Mouse (Mus musculus) midbrain, embryonic 15.5 days (tissue): ENCODE results near the gene Ppp4r4. TPM values are rescaled to one million over a fixed set of nuclear protein-coding genes. Genes with fewer than 3 reads are reported as not detected.

Experiments used
- ATAC-seq: fragments of 200-750 bp; cut with Nextera tagmentation; replicated peaks from 2 replicates; pipeline ENCODE4 v1.8.0; 2017; ENCODE audit warnings: moderate TSS enrichment
- H3K27ac ChIP-seq: fragments of 300-500 bp; sonication (generic); 2 replicates; pipeline ENCODE4 v1.5.1; 2015; ENCODE audit warnings: mild to moderate bottlenecking, inconsistent platforms
- H3K27me3 ChIP-seq: fragments of 300-500 bp; sonication (generic); replicated peaks from 2 replicates; pipeline ENCODE4 v1.6.1; 2015; ENCODE audit warnings: inconsistent platforms
- H3K36me3 ChIP-seq: fragments of 300-500 bp; sonication (generic); replicated peaks from 2 replicates; pipeline ENCODE4 v1.6.1; 2015; ENCODE audit warnings: inconsistent platforms
- H3K4me1 ChIP-seq: fragments of 300-500 bp; sonication (generic); 2 replicates; pipeline ENCODE4 v1.6.1; 2015; ENCODE audit warnings: inconsistent platforms
- H3K4me2 ChIP-seq: fragments of 300-500 bp; sonication (generic); 2 replicates; pipeline ENCODE4 v1.6.1; 2015; ENCODE audit warnings: inconsistent platforms, mild to moderate bottlenecking, moderate library complexity
- H3K4me3 ChIP-seq: fragments of 300-500 bp; sonication (generic); 2 replicates; pipeline ENCODE4 v1.5.1; 2015; ENCODE audit warnings: mild to moderate bottlenecking, inconsistent platforms
- H3K9ac ChIP-seq: fragments of 300-500 bp; sonication (generic); 2 replicates; pipeline ENCODE4 v1.6.1; 2015; ENCODE audit warnings: mild to moderate bottlenecking, inconsistent platforms
- H3K9me3 ChIP-seq: fragments of 300-500 bp; sonication (generic); 2 replicates; pipeline ENCODE4 v1.6.1; 2016; ENCODE audit warnings: inconsistent platforms
- WGBS: fragments of 180-500 bp; shearing (Covaris S2); methylation state at CpG from one replicate; pipeline ENCODE4 v1.1.7; 2015; ENCODE audit warnings: mixed read lengths; 5-methylcytosine and 5-hydroxymethylcytosine counted together
- polyA plus RNA-seq: library from polyadenylated mRNA; unstranded; fragments of >200 nt; fragmentation: Nextera tagmentation; extraction: Ambion mirVana; gene quantifications from 2 replicates; pipeline ENCODE4 v1.2.1, GENCODE M21; 2015

Gene Ppp4r4
- polyA plus RNA-seq, 1 experiment from 2014 or later: 2.7 TPM

DNA sequence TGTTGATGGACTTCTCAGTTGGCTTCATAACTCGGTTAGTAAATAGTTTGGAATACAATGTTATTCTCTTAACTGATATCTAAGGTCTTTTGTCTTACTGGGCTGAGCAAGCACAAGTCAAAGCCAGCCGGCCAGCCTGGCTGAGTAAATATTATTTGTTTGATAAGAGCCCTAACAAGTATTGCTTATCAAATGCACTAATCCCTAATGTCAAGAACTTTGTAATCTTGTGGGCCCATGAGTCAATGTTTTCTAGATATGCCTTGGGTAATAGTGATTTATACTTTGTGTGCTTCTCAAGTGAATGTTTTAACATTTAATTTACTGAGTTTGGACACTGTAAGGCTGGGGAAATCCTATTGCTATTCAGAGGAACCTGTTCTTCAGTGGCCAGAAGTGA lies 66.3 kb downstream of the Ppp4r4 start:
- no peaks in the 10 kb centered on the region for H3K36me3 ChIP-seq
- ATAC-seq: no peak
- no peak overlapping the region for H3K4me3 ChIP-seq
- H3K4me2 ChIP-seq: no peak overlapping the region
- no peaks in the 10 kb centered on the region for H3K27me3 ChIP-seq
- 77% methylated on average over 2 of the region's 2 CpGs for WGBS
- H3K9me3 ChIP-seq: no peaks in the 10 kb centered on the region
- no peak overlapping the region for H3K27ac ChIP-seq
- H3K9ac ChIP-seq: no peak overlapping the region
- H3K4me1 ChIP-seq: no peaks in the 10 kb centered on the region

DNA sequence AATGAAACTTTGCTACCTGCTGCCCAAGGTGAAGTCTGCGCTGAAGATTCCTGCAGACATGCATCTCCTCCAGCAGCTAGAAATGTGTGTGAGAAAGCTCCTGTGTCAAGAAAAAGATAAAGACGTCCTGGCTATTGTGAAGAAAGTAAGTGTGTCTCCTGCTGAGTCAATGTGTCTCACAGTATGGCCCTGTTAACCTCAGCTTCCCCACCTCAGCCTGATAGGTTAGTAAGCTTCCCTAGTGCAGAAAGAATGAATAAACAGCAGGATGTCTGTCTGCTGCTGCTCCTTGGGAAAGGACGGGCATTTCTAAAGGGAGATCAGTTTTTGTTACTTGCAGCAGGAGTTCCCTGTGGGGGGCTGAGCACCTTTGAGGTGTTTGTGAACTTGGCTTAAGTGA lies 68.3 kb downstream of the Ppp4r4 start:
- no peak for ATAC-seq
- Histone ChIP-seq H3K27me3 (no peaks in the 10 kb centered on the region), H3K4me3 (no peak overlapping the region), H3K9me3 (no peaks in the 10 kb centered on the region), H3K27ac (no peak overlapping the region), H3K4me1 (no peaks in the 10 kb centered on the region), H3K36me3 (no peaks in the 10 kb centered on the region), H3K4me2 (no peak overlapping the region), H3K9ac (no peak overlapping the region)
- 17% methylated on average over 3 of the region's 3 CpGs for WGBS

DNA sequence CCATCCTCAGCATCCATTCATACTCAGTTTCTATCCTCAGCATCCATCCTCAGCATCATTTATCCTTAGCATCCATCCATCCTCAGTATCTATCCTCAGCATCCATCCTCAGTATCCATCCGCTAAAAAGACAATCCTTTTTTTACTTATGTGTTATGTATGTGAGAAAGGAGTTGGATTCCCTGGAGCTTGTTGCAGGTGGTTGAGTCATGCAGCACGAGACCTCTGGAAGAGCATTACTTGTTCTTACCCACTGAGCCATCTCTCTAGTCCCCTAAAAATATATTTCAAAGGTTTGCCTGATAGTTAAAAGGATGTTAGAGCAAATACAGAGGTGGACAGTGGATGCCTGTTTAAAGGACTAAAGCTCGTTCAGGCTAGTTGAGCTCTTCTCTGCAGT lies 69.8 kb downstream of the Ppp4r4 start:
- WGBS: 83% methylated on average over 3 of the region's 3 CpGs
- H3K4me1 ChIP-seq: no peaks in the 10 kb centered on the region
- no peaks in the 10 kb centered on the region for H3K27me3 ChIP-seq
- H3K27ac ChIP-seq: no peak overlapping the region
- no peak overlapping the region for H3K4me3 ChIP-seq
- H3K9me3 ChIP-seq: no peaks in the 10 kb centered on the region
- no peak for ATAC-seq
- no peak overlapping the region for H3K9ac ChIP-seq
- no peak overlapping the region for H3K4me2 ChIP-seq
- no peaks in the 10 kb centered on the region for H3K36me3 ChIP-seq

DNA sequence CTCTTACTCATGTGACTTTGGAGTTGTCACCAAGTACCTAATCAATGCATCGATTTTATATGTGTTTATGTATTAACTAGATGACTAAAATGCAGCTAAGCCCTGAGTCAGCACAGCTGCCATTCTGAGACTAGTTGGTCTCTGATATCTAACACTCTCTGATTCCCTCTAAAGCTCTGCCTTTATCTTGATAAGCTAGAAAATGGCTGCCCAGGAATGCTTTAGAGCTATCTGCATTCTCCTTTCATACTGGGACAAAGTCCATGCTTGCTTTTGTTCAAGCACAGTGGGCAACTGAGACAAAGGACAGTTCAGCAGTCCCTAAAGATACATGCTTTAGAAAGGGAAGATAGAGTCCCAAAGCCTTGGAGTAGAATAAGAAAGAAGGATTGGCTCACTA lies 83.1 kb downstream of the Ppp4r4 start:
- 79% methylated on average over 1 of the region's 1 CpGs for WGBS
- ATAC-seq: no peak
- Histone ChIP-seq H3K4me3 (no peak overlapping the region), H3K36me3 (no peaks in the 10 kb centered on the region), H3K9me3 (no peaks in the 10 kb centered on the region), H3K4me2 (no peak overlapping the region), H3K27ac (no peak overlapping the region), H3K9ac (no peak overlapping the region), H3K4me1 (no peaks in the 10 kb centered on the region), H3K27me3 (no peaks in the 10 kb centered on the region)

DNA sequence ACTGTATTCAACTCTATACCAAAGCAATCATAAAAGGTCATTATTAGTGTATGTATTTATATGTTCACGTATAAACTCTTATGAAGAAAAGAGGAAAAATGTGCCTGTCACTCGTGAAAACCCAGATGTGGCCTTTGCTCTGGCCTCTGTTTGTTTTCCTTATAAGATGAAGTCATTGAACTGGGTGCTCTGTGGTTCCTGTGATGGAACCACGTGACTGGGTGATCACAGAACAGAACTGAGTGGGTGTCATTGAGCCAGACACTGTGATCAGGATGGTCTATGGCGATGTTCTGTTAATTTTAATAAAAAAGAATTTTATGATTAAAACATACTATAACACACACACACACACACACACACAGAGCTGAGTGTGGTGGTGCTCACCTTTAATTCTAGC lies 83.7 kb downstream of the Ppp4r4 start:
- Histone ChIP-seq H3K9me3 (no peaks in the 10 kb centered on the region), H3K9ac (no peak overlapping the region), H3K27ac (no peak overlapping the region), H3K36me3 (no peaks in the 10 kb centered on the region), H3K4me2 (no peak overlapping the region), H3K4me3 (no peak overlapping the region), H3K27me3 (no peaks in the 10 kb centered on the region), H3K4me1 (no peaks in the 10 kb centered on the region)
- 85% methylated on average over 4 of the region's 4 CpGs for WGBS
- no peak for ATAC-seq

DNA sequence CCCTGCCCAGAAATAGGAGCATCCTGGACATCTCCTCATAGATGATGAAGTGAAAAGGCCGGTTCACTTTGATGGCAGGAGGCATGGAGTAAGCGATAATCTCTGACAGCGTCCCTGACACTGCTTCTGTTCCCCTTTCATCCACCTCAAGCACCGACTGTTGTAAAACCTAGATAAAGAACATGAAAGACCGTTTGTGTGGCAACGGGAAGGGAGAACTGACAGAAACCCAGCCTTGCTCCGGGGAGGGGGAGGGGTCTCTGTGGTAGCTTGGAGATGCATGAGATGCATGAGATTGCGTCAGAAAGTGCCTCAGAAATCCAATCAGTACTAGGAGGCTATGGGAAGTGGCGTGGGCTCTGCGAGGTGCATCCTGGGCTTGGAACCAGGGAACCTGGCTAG lies 84.8 kb downstream of the Ppp4r4 start:
- Histone ChIP-seq H3K27me3 (no peaks in the 10 kb centered on the region), H3K9ac (no peak overlapping the region), H3K4me1 (no peaks in the 10 kb centered on the region), H3K9me3 (no peaks in the 10 kb centered on the region), H3K4me3 (no peak overlapping the region), H3K36me3 (no peaks in the 10 kb centered on the region), H3K27ac (no peak overlapping the region), H3K4me2 (no peak overlapping the region)
- ATAC-seq: no peak
- WGBS: 90% methylated on average over 10 of the region's 10 CpGs

DNA sequence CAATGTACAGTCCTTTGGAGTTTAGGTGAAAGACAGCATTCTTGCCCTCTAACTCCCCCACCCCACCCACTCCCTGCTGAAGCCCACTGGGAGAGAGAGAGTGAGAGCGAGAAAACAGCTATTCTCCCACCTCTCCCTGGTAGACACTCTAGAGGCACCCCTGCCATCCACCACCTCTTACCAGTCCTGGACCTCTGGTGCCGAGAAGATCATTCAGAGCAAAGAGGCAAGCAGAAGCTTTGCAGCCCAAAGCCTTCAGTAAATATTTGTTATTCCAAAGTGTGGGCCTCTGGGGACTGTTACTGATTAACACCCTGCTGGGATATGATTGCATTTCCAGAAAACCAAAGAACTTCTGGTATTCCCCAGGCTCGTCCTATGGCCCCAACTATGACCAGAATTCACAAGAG lies 99.1 kb downstream of the Ppp4r4 start, which contains the start of gene Serpina10:
Serpina10 (minus strand) TSS at position 242 of the 410 bp plus-strand sequence.
- Histone ChIP-seq H3K9me3 (no peaks in the 10 kb centered on the region), H3K27me3 (no peaks in the 10 kb centered on the region), H3K4me1 (no peaks in the 10 kb centered on the region), H3K4me3 (no peak within 1 kb of the TSS), H3K9ac (no peak within 1 kb of the TSS), H3K36me3 (no peaks in the 10 kb centered on the region), H3K27ac (no peak within 1 kb of the TSS), H3K4me2 (no peak within 1 kb of the TSS)
- no peak for ATAC-seq
- WGBS: 81% methylated on average over 3 of the region's 3 CpGs

DNA sequence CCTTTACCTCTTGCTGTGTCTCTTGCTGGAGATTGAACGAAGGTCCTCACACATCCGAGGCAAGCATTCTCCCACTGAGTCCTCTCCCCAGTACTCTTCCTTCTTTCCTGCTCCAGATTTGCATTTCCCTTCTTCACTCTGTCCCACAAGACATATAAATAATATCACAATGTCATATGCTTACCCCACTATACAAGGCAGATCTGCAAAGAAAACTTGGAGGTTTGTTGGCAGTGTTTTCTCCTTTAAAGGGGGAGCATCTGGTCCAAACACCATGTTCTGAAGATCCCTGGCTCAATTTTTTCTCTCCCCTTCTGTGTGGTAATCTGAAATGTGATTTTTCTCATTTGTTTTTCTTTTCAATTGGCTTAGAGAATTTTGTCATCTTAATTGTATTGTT lies 102.3 kb downstream of the Ppp4r4 start:
- no peak for ATAC-seq
- Histone ChIP-seq H3K27me3 (no peaks in the 10 kb centered on the region), H3K4me1 (no peaks in the 10 kb centered on the region), H3K4me3 (no peak overlapping the region), H3K27ac (no peak overlapping the region), H3K9me3 (no peaks in the 10 kb centered on the region), H3K9ac (no peak overlapping the region), H3K36me3 (no peaks in the 10 kb centered on the region), H3K4me2 (no peak overlapping the region)
- 75% methylated on average over 2 of the region's 2 CpGs for WGBS

DNA sequence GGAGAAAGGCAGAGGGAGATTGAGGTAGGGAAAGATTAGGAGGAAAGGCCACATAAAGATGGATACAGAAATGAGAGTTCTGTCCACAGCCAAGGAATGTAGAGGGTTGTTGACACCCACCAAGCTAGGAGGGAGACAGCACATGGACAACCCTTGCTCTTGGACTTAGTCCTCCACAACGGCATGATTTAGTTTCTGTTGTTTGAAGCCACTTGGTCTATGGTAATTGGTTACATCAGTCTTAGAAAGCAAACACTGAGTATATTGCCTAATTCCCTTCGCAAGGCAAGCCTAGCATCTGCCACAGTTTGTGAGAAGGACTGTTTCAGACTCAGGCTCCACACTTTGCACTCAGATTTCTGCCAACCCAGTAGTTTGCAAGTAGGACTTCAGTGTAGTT lies 103.8 kb downstream of the Ppp4r4 start:
- H3K4me2 ChIP-seq: no peak overlapping the region
- no peak for ATAC-seq
- H3K27me3 ChIP-seq: no peaks in the 10 kb centered on the region
- no peak overlapping the region for H3K4me3 ChIP-seq
- H3K4me1 ChIP-seq: no peaks in the 10 kb centered on the region
- H3K36me3 ChIP-seq: no peaks in the 10 kb centered on the region
- H3K9me3 ChIP-seq: no peaks in the 10 kb centered on the region
- H3K9ac ChIP-seq: no peak overlapping the region
- 93% methylated on average over 2 of the region's 2 CpGs for WGBS
- H3K27ac ChIP-seq: no peak overlapping the region

DNA sequence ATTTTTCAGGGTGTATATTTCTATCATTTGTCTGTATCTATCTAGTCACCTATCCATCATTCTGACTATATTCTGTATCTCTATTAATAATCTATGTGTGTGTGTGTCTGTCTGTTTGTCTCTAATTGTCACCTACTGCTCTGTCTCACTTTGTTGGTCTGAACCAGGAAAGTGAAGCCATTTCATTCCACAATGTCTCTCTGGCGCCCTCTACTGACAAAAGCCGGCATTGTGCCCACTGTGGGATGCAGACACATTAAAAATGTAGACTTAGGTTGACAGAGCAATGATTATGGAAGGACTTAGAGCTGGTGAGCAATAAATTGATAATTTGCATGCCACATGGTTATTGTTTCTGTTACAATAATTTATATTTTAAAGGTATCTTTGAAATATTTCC lies 111.3 kb downstream of the Ppp4r4 start:
- H3K4me3 ChIP-seq: no peak overlapping the region
- H3K4me1 ChIP-seq: no peaks in the 10 kb centered on the region
- peak; percentile 70; the same call in 1 of the 2 replicates for ATAC-seq
- H3K9me3 ChIP-seq: no peaks in the 10 kb centered on the region
- 1% methylated on average over 2 of the region's 2 CpGs for WGBS
- H3K36me3 ChIP-seq: no peaks in the 10 kb centered on the region
- no peaks in the 10 kb centered on the region for H3K27me3 ChIP-seq
- H3K4me2 ChIP-seq: no peak overlapping the region
- H3K9ac ChIP-seq: no peak overlapping the region
- no peak overlapping the region for H3K27ac ChIP-seq

DNA sequence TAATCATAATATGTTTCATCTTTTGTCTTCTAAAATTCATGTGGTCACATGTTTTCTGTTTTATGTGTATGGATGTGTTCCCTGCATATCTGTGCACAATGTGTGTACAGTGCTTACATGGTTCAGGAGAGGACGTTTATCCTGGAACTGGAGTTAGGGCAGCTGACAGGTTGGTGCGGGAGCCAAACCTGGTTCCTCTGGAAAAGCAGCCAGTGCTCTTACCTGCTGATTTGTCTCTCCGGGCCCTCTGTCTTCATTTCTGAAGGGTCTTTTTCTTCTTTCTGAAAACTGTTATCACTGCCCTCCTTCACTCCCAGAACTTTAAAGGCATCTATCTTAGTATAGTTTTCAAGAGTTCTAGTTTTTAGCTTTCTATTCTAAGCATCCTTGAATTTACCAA lies 111.7 kb downstream of the Ppp4r4 start:
- Histone ChIP-seq H3K4me1 (no peaks in the 10 kb centered on the region), H3K9me3 (no peaks in the 10 kb centered on the region), H3K4me2 (no peak overlapping the region), H3K36me3 (no peaks in the 10 kb centered on the region), H3K9ac (no peak overlapping the region), H3K4me3 (no peak overlapping the region), H3K27ac (no peak overlapping the region), H3K27me3 (no peaks in the 10 kb centered on the region)
- 81% methylated on average over 3 of the region's 3 CpGs for WGBS
- ATAC-seq: no peak

DNA sequence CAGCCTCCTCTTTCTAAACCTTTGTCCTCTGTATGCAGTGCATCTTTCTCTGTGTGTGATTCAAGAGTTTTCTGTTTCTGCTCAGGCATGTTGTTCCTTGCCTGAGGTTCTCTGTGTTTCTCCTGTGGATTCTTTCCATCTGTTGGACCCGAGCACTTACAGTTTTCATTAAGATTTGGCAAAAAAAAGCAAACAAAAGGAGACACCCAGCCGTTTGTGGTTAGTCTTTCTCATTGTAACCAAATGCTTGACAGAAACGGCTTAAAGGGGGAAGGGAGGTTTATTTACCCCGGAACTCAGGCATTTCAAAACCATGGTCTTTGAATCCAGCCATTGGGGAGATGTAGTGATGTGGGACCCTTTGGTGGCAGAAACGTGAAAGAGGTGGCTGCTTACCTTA lies 112.5 kb downstream of the Ppp4r4 start:
- WGBS: 33% methylated on average over 5 of the region's 5 CpGs
- Histone ChIP-seq H3K9me3 (no peaks in the 10 kb centered on the region), H3K9ac (no peak overlapping the region), H3K4me1 (no peaks in the 10 kb centered on the region), H3K27ac (no peak overlapping the region), H3K36me3 (no peaks in the 10 kb centered on the region), H3K27me3 (no peaks in the 10 kb centered on the region), H3K4me3 (no peak overlapping the region), H3K4me2 (no peak overlapping the region)
- ATAC-seq: no peak

DNA sequence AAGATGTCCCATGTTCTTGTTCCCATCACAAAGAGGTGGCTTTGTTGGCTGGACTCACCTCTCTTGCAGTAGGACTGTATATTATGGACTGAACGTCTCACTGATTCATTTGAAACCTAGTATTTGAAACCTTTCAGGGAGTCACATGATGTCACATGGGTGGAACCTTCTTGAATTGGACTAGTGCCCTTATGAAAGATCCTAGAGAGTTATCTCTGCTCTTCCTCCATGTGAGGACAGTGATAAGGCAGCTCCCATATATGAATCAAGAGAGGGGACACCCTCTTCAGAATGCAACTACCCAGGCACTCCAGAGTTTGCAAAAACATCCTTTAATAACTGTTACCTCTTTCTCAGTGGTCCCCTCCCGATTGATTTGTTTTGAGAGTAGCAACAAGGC lies 114.2 kb downstream of the Ppp4r4 start:
- H3K9ac ChIP-seq: no peak overlapping the region
- H3K27ac ChIP-seq: no peak overlapping the region
- ATAC-seq: no peak
- no peaks in the 10 kb centered on the region for H3K9me3 ChIP-seq
- H3K4me2 ChIP-seq: no peak overlapping the region
- H3K4me1 ChIP-seq: no peaks in the 10 kb centered on the region
- 83% methylated on average over 2 of the region's 2 CpGs for WGBS
- H3K36me3 ChIP-seq: no peaks in the 10 kb centered on the region
- H3K27me3 ChIP-seq: no peaks in the 10 kb centered on the region
- H3K4me3 ChIP-seq: no peak overlapping the region

DNA sequence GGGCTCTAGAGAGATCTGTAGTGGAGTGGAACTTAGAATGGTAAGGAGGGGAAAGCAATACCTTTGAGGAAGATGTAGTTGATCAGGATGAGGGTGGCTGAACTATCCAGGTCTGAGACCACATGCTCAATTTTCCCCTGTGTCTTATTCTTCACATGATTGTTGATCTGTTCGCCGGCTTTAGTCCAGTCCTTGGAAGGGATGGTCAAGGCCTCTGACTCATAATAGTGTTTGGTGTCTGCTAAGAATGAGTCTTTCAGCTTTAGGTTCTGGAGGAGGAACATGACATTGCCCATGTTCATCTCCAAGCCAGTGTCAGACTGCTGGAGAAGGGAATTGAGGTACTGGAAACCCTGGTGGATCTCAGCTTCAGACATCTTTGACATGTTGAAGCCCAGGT lies 121.8 kb downstream of the Ppp4r4 start:
- H3K9ac ChIP-seq: no peak overlapping the region
- H3K27ac ChIP-seq: no peak overlapping the region
- no peak overlapping the region for H3K4me3 ChIP-seq
- no peaks in the 10 kb centered on the region for H3K27me3 ChIP-seq
- H3K4me2 ChIP-seq: no peak overlapping the region
- no peaks in the 10 kb centered on the region for H3K4me1 ChIP-seq
- H3K36me3 ChIP-seq: no peaks in the 10 kb centered on the region
- H3K9me3 ChIP-seq: no peaks in the 10 kb centered on the region
- ATAC-seq: no peak
- WGBS: 98% methylated on average over 2 of the region's 2 CpGs
